Mouse (Mus musculus): Measurements from ENCODE around the gene Podxl. TPM values are rescaled to one million over a fixed set of nuclear protein-coding genes. Genes with fewer than 3 reads are reported as not detected.

Podxl gene
- polyA plus RNA-seq, 1 experiment from 2014 or later, result 10.8 TPM

DNA sequence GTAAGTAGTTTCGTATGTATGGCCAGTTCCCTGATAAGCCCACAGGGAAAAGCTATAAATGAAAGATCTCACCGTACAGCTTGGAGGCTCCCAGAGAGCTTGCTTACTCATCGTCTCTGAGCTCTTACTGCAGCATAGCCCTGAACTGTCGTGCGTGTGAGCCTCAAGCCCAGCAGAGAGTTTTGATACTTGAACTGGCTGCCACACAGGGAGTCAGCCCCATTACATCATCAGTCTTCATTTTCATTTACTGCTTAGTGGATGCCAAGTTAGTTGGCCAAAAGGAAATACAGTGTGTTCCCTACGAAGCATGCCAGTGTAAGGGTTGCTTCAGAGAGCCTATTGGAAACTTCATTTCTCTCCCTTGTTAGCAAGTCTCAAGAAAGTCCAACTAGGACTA lies 50.1 kb downstream of the Podxl start:
- H3K4me1 ChIP-seq (ENCODE audit: control insufficient read depth, insufficient read depth, low read length), result no peaks in the 10 kb centered on the region
- H3K4me2 ChIP-seq (ENCODE audit: low read depth), result no peak overlapping the region
- H3K27me3 ChIP-seq (ENCODE audit: control insufficient read depth, insufficient read depth, low read length), result no peaks in the 10 kb centered on the region
- DNase-seq (ENCODE audit: low spot score) (no peak), ATAC-seq (ENCODE audit: insufficient read depth, low FRiP score, low TSS enrichment) (no peak)
- no peaks in the 10 kb centered on the region for H3K36me3 ChIP-seq (ENCODE audit: control insufficient read depth, insufficient read depth, low read length)
- no peak overlapping the region for H3K4me3 ChIP-seq (ENCODE audit: low read depth, low read length)
- H3K27ac ChIP-seq (ENCODE audit: low read depth, low read length), result no peak overlapping the region
- H3K9me3 ChIP-seq (ENCODE audit: control insufficient read depth, low read length), result no peaks in the 10 kb centered on the region
- 89% methylated on average over 6 of the region's 6 CpGs for WGBS
- no peak overlapping the region for H3K9ac ChIP-seq (ENCODE audit: low read length)

DNA sequence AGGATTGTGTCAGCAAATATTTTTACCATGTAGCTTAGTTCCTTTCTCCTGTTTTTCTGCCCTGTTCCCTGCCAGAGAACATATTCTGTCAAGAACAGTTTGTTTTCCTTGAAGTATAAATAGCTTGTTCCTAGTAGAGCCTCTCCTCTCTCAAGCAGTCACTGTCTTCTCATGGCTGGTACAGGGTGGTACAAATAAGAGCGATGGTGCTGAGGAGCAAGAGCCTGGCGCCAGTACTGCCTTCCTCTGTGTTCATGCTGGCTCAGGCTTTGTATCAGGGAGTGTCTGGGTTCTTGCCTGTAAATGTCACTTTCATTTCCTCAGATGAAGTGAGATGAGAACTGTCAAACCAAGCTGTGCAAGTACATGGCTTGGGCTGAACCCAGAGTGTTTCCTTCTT lies 61.2 kb downstream of the Podxl start:
- no peaks in the 10 kb centered on the region for H3K27me3 ChIP-seq (ENCODE audit: control insufficient read depth, insufficient read depth, low read length)
- H3K27ac ChIP-seq (ENCODE audit: low read depth, low read length), result no peak overlapping the region
- H3K36me3 ChIP-seq (ENCODE audit: control insufficient read depth, insufficient read depth, low read length), result peaks cover 3% of the 10 kb centered on the region; the same call in 1 of the 2 replicates
- ATAC-seq (ENCODE audit: insufficient read depth, low FRiP score, low TSS enrichment) (no peak), DNase-seq (ENCODE audit: low spot score) (no peak)
- H3K4me3 ChIP-seq (ENCODE audit: low read depth, low read length), result no peak overlapping the region
- WGBS, result 95% methylated on average over 2 of the region's 2 CpGs
- no peaks in the 10 kb centered on the region for H3K9me3 ChIP-seq (ENCODE audit: control insufficient read depth, low read length)
- H3K9ac ChIP-seq (ENCODE audit: low read length), result no peak overlapping the region
- no peak overlapping the region for H3K4me2 ChIP-seq (ENCODE audit: low read depth)
- no peaks in the 10 kb centered on the region for H3K4me1 ChIP-seq (ENCODE audit: control insufficient read depth, insufficient read depth, low read length)

DNA sequence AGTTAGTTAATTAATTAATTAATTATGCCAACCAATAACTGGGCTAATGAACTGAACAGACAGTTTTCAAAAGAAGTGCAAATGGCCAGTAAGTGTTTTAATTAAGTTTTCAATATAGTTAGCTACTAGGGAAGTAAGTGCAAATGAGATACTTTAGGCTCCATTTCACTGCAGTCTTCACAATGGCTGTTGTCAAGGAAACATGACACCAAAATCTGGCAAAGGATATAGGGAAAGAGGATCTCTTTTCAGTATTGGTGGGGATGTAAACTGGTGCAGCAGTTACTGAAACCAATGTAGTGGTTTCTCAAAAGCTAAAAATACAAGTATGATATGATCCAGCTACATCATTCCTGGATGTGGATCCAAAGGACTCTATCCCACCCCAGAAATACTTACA lies 63.1 kb downstream of the Podxl start:
- ATAC-seq (ENCODE audit: insufficient read depth, low FRiP score, low TSS enrichment) (no peak), DNase-seq (ENCODE audit: low spot score) (no peak)
- H3K4me3 ChIP-seq (ENCODE audit: low read depth, low read length), result no peak overlapping the region
- no peak overlapping the region for H3K9ac ChIP-seq (ENCODE audit: low read length)
- no peak overlapping the region for H3K4me2 ChIP-seq (ENCODE audit: low read depth)
- no peak overlapping the region for H3K27ac ChIP-seq (ENCODE audit: low read depth, low read length)
- H3K36me3 ChIP-seq (ENCODE audit: control insufficient read depth, insufficient read depth, low read length), result peaks cover 3% of the 10 kb centered on the region; the same call in 1 of the 2 replicates
- H3K27me3 ChIP-seq (ENCODE audit: control insufficient read depth, insufficient read depth, low read length), result no peaks in the 10 kb centered on the region
- H3K9me3 ChIP-seq (ENCODE audit: control insufficient read depth, low read length), result no peaks in the 10 kb centered on the region
- H3K4me1 ChIP-seq (ENCODE audit: control insufficient read depth, insufficient read depth, low read length), result no peaks in the 10 kb centered on the region

DNA sequence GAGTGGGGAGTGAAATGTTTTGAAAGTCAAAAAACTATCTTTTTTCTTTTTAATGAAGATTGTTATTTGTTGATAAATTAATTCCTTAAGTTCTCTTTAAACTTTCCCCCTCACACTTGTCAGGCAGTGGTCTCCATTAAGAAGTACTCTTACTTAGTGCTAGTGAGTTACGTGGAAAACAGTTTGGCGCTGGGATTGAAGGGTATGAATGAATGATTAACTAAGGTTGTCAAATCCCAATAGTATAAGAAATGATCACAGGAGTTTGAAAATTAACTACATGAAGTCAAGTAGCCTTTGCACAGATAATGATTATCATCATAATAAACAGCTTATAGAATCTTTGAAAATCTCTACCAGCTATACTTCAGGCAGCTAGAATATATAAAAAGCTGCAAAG lies 63.5 kb downstream of the Podxl start:
- H3K27ac ChIP-seq (ENCODE audit: low read depth, low read length), result no peak overlapping the region

DNA sequence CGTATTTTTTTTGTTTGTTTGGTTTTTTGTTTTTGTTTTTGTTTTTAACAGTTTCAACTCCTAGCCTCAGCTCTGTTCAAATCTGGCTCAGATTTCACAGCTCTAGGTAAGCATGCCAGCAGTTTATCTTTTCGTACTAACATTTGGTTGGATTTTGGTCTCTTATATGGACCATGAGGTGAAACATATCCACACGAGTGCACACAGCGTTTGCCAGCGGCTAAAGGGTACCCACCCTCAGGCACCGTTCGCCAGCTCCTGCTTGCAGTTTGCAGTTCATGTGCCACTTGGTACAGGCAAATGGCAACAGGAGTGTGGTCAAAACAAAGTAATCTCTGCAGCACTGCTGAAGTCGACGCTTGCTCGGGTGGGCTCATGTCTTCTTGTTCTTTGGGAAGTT lies 63.9 kb downstream of the Podxl start:
- Histone ChIP-seq H3K27ac (ENCODE audit: low read depth, low read length) (no peak overlapping the region), H3K36me3 (ENCODE audit: control insufficient read depth, insufficient read depth, low read length) (peaks cover 3% of the 10 kb centered on the region; the same call in 1 of the 2 replicates), H3K9ac (ENCODE audit: low read length) (no peak overlapping the region), H3K4me3 (ENCODE audit: low read depth, low read length) (no peak overlapping the region), H3K27me3 (ENCODE audit: control insufficient read depth, insufficient read depth, low read length) (no peaks in the 10 kb centered on the region), H3K4me2 (ENCODE audit: low read depth) (no peak overlapping the region), H3K9me3 (ENCODE audit: control insufficient read depth, low read length) (no peaks in the 10 kb centered on the region), H3K4me1 (ENCODE audit: control insufficient read depth, insufficient read depth, low read length) (no peaks in the 10 kb centered on the region)
- WGBS, result 90% methylated on average over 10 of the region's 10 CpGs
- ATAC-seq (ENCODE audit: insufficient read depth, low FRiP score, low TSS enrichment) (no peak), DNase-seq (ENCODE audit: low spot score) (no peak)

More for the DNA sequence above, 63.5 kb downstream of the Podxl start:
- no peak for DNase-seq (ENCODE audit: low spot score)
- no peaks in the 10 kb centered on the region for H3K4me1 ChIP-seq (ENCODE audit: control insufficient read depth, insufficient read depth, low read length)
- no peak overlapping the region for H3K4me3 ChIP-seq (ENCODE audit: low read depth, low read length)
- no peak for ATAC-seq (ENCODE audit: insufficient read depth, low FRiP score, low TSS enrichment)
- peaks cover 3% of the 10 kb centered on the region; the same call in 1 of the 2 replicates for H3K36me3 ChIP-seq (ENCODE audit: control insufficient read depth, insufficient read depth, low read length)
- no peaks in the 10 kb centered on the region for H3K27me3 ChIP-seq (ENCODE audit: control insufficient read depth, insufficient read depth, low read length)
- H3K9ac ChIP-seq (ENCODE audit: low read length), result no peak overlapping the region
- H3K4me2 ChIP-seq (ENCODE audit: low read depth), result no peak overlapping the region
- whole genome bisulfite sequencing, result 87% methylated on average over 2 of the region's 2 CpGs
- no peaks in the 10 kb centered on the region for H3K9me3 ChIP-seq (ENCODE audit: control insufficient read depth, low read length)

DNA sequence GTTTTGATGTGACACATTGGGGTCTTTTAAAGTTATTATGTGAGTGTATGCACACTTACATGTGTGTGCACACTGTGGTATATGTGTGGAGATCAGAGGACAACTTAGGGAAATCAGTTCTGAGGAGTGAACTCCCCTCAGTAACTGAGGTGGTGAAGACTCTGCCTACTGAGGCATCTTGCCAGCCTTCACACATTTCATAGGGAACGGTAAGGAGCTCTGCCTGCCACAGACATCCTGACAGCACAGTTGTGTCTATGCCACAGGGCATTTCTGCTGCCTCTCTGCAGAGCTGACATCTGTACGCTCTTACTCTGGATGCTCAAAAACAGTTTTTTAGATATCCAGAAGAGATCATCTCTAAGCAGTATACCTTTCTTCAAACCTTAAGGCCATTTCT lies 67.6 kb downstream of the Podxl start:
- H3K9me3 ChIP-seq (ENCODE audit: control insufficient read depth, low read length), result no peaks in the 10 kb centered on the region
- ATAC-seq (ENCODE audit: insufficient read depth, low FRiP score, low TSS enrichment) (no peak), DNase-seq (ENCODE audit: low spot score) (no peak)
- whole genome bisulfite sequencing, result 91% methylated on average over 2 of the region's 2 CpGs
- H3K4me1 ChIP-seq (ENCODE audit: control insufficient read depth, insufficient read depth, low read length), result no peaks in the 10 kb centered on the region
- H3K4me2 ChIP-seq (ENCODE audit: low read depth), result no peak overlapping the region
- H3K36me3 ChIP-seq (ENCODE audit: control insufficient read depth, insufficient read depth, low read length), result no peaks in the 10 kb centered on the region
- H3K27me3 ChIP-seq (ENCODE audit: control insufficient read depth, insufficient read depth, low read length), result no peaks in the 10 kb centered on the region
- no peak overlapping the region for H3K9ac ChIP-seq (ENCODE audit: low read length)
- no peak overlapping the region for H3K4me3 ChIP-seq (ENCODE audit: low read depth, low read length)
- no peak overlapping the region for H3K27ac ChIP-seq (ENCODE audit: low read depth, low read length)

DNA sequence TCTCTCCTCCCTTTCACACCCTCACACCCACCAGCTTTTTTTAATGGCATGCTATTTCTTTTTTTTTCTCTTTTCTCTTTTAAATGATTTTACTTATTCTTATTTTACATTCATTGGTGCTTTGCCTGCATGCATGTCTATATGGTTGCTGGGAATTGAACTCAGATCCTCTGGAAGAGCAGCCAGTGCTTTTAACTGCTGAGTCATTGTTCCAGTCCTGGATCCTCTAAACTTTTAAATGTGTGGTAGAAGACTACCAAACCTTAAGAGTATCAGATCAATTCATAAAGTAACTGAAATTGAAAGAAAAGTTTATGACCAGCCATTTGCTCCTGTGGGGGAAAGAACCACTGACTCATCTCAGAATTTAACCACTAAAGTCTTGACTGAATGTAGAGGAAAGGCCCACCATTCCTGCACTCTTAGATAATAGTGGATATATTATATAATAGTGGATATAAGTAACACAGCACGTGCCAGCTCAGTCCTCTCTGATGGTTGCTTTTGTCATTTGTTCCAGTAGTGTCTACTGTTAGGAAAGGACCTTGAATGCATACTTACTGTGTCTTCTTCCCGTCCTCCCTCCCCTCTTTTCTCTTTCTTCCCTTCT lies 68.6 kb downstream of the Podxl start:
- H3K4me2 ChIP-seq (ENCODE audit: low read depth), result no peak overlapping the region
- no peak overlapping the region for H3K9ac ChIP-seq (ENCODE audit: low read length)
- no peak overlapping the region for H3K4me3 ChIP-seq (ENCODE audit: low read depth, low read length)
- no peaks in the 10 kb centered on the region for H3K4me1 ChIP-seq (ENCODE audit: control insufficient read depth, insufficient read depth, low read length)
- H3K27ac ChIP-seq (ENCODE audit: low read depth, low read length), result no peak overlapping the region
- WGBS, result 77% methylated on average over 2 of the region's 2 CpGs
- DNase-seq (ENCODE audit: low spot score), result no peak
- ATAC-seq (ENCODE audit: insufficient read depth, low FRiP score, low TSS enrichment), result no peak
- no peaks in the 10 kb centered on the region for H3K36me3 ChIP-seq (ENCODE audit: control insufficient read depth, insufficient read depth, low read length)
- H3K9me3 ChIP-seq (ENCODE audit: control insufficient read depth, low read length), result no peaks in the 10 kb centered on the region
- H3K27me3 ChIP-seq (ENCODE audit: control insufficient read depth, insufficient read depth, low read length), result no peaks in the 10 kb centered on the region

DNA sequence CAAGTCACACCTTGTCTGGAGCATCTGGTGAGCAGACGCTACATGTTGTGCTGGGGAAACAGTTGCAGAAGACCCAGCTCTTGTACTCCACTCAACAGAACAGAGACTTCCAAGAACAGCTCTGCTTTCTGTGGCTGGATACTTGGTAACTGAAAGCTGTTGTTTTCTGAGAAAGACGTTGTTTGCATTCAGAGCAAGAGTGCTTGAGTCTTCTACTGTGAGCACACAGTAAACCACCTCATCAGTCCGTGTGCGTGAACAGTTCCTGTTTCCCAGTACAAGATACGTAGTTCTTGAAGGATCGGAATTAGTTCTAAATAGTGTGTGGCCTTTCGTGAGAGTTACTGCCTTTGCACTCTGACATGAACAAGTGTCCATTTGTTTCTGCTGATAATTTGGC lies 73.8 kb downstream of the Podxl start:
- Histone ChIP-seq H3K4me1 (ENCODE audit: control insufficient read depth, insufficient read depth, low read length) (no peaks in the 10 kb centered on the region), H3K4me2 (ENCODE audit: low read depth) (no peak overlapping the region), H3K36me3 (ENCODE audit: control insufficient read depth, insufficient read depth, low read length) (no peaks in the 10 kb centered on the region), H3K27me3 (ENCODE audit: control insufficient read depth, insufficient read depth, low read length) (no peaks in the 10 kb centered on the region), H3K9me3 (ENCODE audit: control insufficient read depth, low read length) (no peaks in the 10 kb centered on the region), H3K9ac (ENCODE audit: low read length) (no peak overlapping the region), H3K4me3 (ENCODE audit: low read depth, low read length) (no peak overlapping the region), H3K27ac (ENCODE audit: low read depth, low read length) (no peak overlapping the region)
- DNase-seq (ENCODE audit: low spot score) (no peak), ATAC-seq (ENCODE audit: insufficient read depth, low FRiP score, low TSS enrichment) (no peak)
- 94% methylated on average over 7 of the region's 7 CpGs for WGBS

DNA sequence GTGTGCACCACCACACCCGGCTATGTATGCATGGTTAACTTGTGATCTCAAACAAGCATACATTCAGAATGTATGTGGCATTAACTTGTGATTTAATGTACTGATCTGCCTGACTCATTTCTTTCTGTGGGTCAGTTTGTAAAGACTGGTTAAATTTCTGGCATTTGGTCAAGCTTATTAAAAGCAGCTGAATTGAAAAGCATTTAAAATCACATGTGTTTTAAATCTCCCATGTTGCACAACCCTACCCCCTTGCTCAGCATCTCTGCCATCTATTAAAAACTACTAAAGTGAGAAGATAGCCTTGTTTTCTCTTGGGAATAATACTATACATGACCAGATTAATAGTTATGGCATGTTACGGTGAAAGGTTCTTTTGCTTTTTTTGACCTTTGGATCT lies 77.2 kb downstream of the Podxl start:
- Histone ChIP-seq H3K9me3 (ENCODE audit: control insufficient read depth, low read length) (no peaks in the 10 kb centered on the region), H3K4me3 (ENCODE audit: low read depth, low read length) (no peak overlapping the region), H3K9ac (ENCODE audit: low read length) (no peak overlapping the region), H3K36me3 (ENCODE audit: control insufficient read depth, insufficient read depth, low read length) (no peaks in the 10 kb centered on the region), H3K4me2 (ENCODE audit: low read depth) (no peak overlapping the region), H3K27ac (ENCODE audit: low read depth, low read length) (no peak overlapping the region), H3K27me3 (ENCODE audit: control insufficient read depth, insufficient read depth, low read length) (no peaks in the 10 kb centered on the region), H3K4me1 (ENCODE audit: control insufficient read depth, insufficient read depth, low read length) (no peaks in the 10 kb centered on the region)
- ATAC-seq (ENCODE audit: insufficient read depth, low FRiP score, low TSS enrichment) (no peak), DNase-seq (ENCODE audit: low spot score) (no peak)
- WGBS, result 94% methylated on average over 2 of the region's 2 CpGs

Measured in neural tube, embryonic 11.5 days (tissue).